Mouse (Mus musculus) testis, adult 2 months (tissue): Measurements from ENCODE around the gene Tgm7.

ENCODE experiments used
- CTCF ChIP-seq: fragments of 200-500 bp; IDR thresholded peaks from 2 replicates; pipeline ENCODE4 v1.5.1; 2012; ENCODE audit warnings: low read depth, mild to moderate bottlenecking, inconsistent platforms, low read length, moderate library complexity; ENCODE audit not compliant: control insufficient read depth, insufficient read depth, insufficient replicate concordance
- POLR2A ChIP-seq: fragments of 200-500 bp; IDR thresholded peaks from 2 replicates; pipeline ENCODE4 v1.6.1; 2012; ENCODE audit warnings: low read depth, mild to moderate bottlenecking, inconsistent platforms, low read length, moderate library complexity; ENCODE audit not compliant: control insufficient read depth

GRCm38 (mm10) chr2:121069506-121069905, 40.1 kb downstream of the Tgm7 start:
- TF ChIP-seq CTCF (no peak), POLR2A (no peak)
